Mouse (Mus musculus): Measurements from ENCODE around the gene Sardh. TPM values are rescaled to one million over a fixed set of nuclear protein-coding genes. Genes with fewer than 3 reads are reported as not detected.

The Sardh gene
- polyA plus RNA-seq, 1 experiment from 2014 or later, result 4.2 TPM

DNA sequence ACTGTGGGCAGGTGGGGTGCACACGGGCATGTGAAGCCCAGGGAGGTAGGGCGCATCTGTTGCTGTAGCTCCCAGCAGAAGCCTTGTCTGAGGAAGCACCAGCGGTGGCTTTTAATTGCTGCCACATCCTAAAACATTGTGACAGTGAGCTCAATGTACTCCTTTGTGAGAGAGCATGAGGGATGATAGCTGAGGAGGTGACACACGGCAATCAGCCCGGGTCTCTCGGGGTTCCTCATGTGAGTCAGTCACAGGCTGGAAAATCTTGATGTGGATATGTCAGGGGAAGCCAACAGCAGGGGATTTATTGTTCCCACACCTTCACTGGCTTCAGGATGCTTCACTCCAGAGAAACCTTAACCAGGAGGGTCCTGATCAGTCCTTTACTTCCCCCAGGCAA lies 101.3 kb downstream of the Sardh start:
- no peaks in the 10 kb centered on the region for H3K36me3 ChIP-seq (ENCODE audit: control insufficient read depth, insufficient read depth, low read length)
- no peak overlapping the region for H3K27ac ChIP-seq (ENCODE audit: low read depth, low read length)
- no peaks in the 10 kb centered on the region for H3K9me3 ChIP-seq (replicated peaks; ENCODE audit: control insufficient read depth, low read length)
- no peak overlapping the region for H3K4me2 ChIP-seq (ENCODE audit: low read length)
- no peak overlapping the region for H3K9ac ChIP-seq (ENCODE audit: low read length)
- peaks cover 6% of the 10 kb centered on the region; the same call in 1 of the 2 replicates for H3K27me3 ChIP-seq (replicated peaks; ENCODE audit: control insufficient read depth, insufficient read depth, low read length)
- peaks cover 3% of the 10 kb centered on the region; the same call in 1 of the 2 replicates for H3K4me1 ChIP-seq (ENCODE audit: control insufficient read depth, insufficient read depth, low read length)
- WGBS, result 91% methylated on average over 6 of the region's 6 CpGs
- ATAC-seq (no peak), DNase-seq (ENCODE audit: low spot score) (no peak)
- H3K4me3 ChIP-seq (ENCODE audit: low read depth, low read length), result no peak overlapping the region

DNA sequence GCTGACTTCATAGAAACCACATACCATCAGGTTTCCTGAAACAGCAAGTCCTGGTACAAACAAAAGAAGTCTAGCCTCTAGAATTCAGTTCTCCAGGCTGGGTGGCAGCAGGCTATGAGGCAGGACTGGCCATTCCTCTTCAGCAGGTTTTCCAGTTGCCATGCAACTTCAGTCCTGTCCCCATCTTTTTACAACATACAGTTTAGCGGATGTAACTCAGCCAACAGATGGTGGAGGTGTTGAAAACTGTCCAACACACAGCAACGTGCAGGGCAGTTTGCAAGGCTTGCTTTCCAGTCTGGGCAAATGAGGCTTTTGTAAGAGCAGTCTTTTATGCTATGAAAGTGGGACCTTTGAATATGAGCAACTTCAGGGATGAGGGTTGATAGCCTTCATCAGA lies 103.2 kb downstream of the Sardh start:
- no peak overlapping the region for H3K4me3 ChIP-seq (ENCODE audit: low read depth, low read length)
- no peaks in the 10 kb centered on the region for H3K9me3 ChIP-seq (replicated peaks; ENCODE audit: control insufficient read depth, low read length)
- 60% methylated on average over 2 of the region's 2 CpGs for WGBS
- no peak overlapping the region for H3K9ac ChIP-seq (ENCODE audit: low read length)
- peak; percentile 16 for DNase-seq (ENCODE audit: low spot score)
- no peak for ATAC-seq
- peaks cover 3% of the 10 kb centered on the region; the same call in 1 of the 2 replicates for H3K4me1 ChIP-seq (ENCODE audit: control insufficient read depth, insufficient read depth, low read length)
- H3K4me2 ChIP-seq (ENCODE audit: low read length), result no peak overlapping the region
- H3K27ac ChIP-seq (ENCODE audit: low read depth, low read length), result no peak overlapping the region
- H3K27me3 ChIP-seq (replicated peaks; ENCODE audit: control insufficient read depth, insufficient read depth, low read length), result peaks cover 13% of the 10 kb centered on the region; the same call in 1 of the 2 replicates
- no peaks in the 10 kb centered on the region for H3K36me3 ChIP-seq (ENCODE audit: control insufficient read depth, insufficient read depth, low read length)

DNA sequence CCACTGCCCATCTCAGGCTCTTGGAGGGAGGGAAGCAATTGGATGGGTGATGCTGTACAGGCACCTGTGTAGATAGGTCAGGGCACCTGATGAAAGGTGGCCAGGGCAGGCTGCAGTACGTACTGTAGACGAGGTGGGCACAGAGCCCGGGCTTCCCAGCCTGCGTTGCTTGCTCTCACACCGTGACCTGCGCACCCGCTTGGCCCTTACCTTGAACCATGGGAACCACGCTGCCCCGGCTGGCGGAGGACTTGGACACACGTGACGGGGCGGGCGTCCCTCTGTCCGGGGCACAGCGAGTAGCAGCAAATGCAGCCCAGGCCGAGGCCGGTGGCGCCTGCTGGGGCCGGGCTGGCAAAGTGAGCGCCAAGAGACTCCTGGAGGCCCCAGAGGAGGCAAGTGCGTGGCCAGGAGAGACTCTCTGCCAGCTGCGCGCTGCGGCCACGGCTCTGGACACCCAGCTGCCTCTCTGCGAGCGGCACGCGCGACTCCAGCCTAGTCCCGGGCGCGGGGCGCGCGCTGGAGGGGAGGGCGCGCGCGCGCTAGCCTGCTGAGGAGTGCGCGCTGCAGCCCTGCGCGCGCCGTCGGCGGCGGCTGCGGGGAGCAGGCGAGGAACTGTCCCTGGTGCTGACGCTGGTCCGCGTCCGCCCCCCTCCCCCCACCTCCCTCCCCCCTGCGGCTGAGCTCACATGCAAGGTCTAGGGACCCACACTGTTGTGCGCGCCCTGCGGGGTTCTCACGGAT lies 106.0 kb downstream of the Sardh start, which contains the start of gene Fam163b:
Gene Fam163b (minus strand): TSS at position 542 of the 744 bp plus-strand sequence.
- Histone ChIP-seq H3K4me1 (ENCODE audit: control insufficient read depth, insufficient read depth, low read length) (no peaks in the 10 kb centered on the region), H3K27me3 (replicated peaks; ENCODE audit: control insufficient read depth, insufficient read depth, low read length) (peaks cover 13% of the 10 kb centered on the region; the same call in 1 of the 2 replicates), H3K36me3 (ENCODE audit: control insufficient read depth, insufficient read depth, low read length) (no peaks in the 10 kb centered on the region), H3K9ac (ENCODE audit: low read length) (peak within 1 kb of the TSS; percentile 47), H3K27ac (ENCODE audit: low read depth, low read length) (no peak within 1 kb of the TSS), H3K4me2 (ENCODE audit: low read length) (peak within 1 kb of the TSS; percentile 65), H3K9me3 (replicated peaks; ENCODE audit: control insufficient read depth, low read length) (no peaks in the 10 kb centered on the region), H3K4me3 (ENCODE audit: low read depth, low read length) (peak within 1 kb of the TSS; percentile 37)
- WGBS, result 1% methylated on average over 60 of the region's 62 CpGs
- DNase-seq (ENCODE audit: low spot score), result peak; percentile 65
- peak; percentile 40; the same call in 1 of the 2 replicates for ATAC-seq

Other genes with a start within 250 kb of the Sardh start
- gene Cacfd1, start 238.4 kb downstream of the Sardh start, polyA plus RNA-seq (2014; fragmentation: Nextera tagmentation; extraction: Ambion mirVana), result 58.7 and 64.8 TPM in 2 replicates
- gene Slc2a6, start 220.3 kb downstream of the Sardh start, polyA plus RNA-seq (2014; fragmentation: Nextera tagmentation; extraction: Ambion mirVana), result 3.4 TPM in 2 replicates
- not detected in 2 replicates for gene Mymk, start 176.2 kb downstream of the Sardh start, polyA plus RNA-seq (2014; fragmentation: Nextera tagmentation; extraction: Ambion mirVana)
- gene Adamtsl2, start 169.0 kb downstream of the Sardh start, polyA plus RNA-seq (2014; fragmentation: Nextera tagmentation; extraction: Ambion mirVana), result 10.4 TPM in 2 replicates
- gene Fam163b, start 105.8 kb downstream of the Sardh start, polyA plus RNA-seq (2014; fragmentation: Nextera tagmentation; extraction: Ambion mirVana), result 2.4 and 3.2 TPM in 2 replicates
- not detected in 2 replicates for gene Dbh, start 83.1 kb downstream of the Sardh start, polyA plus RNA-seq (2014; fragmentation: Nextera tagmentation; extraction: Ambion mirVana)
- 7.4 and 8.9 TPM in 2 replicates for gene Vav2, start 178.7 kb upstream of the Sardh start, polyA plus RNA-seq (2014; fragmentation: Nextera tagmentation; extraction: Ambion mirVana)
- gene Brd3os, start 194.0 kb upstream of the Sardh start, polyA plus RNA-seq (2014; fragmentation: Nextera tagmentation; extraction: Ambion mirVana), result 34.3 and 38.1 TPM in 2 replicates